Mouse (Mus musculus) small intestine, adult 2 months (tissue): ENCODE measurements around the gene Pkp4.

Experiments used
- CTCF ChIP-seq: fragments of 200-500 bp; IDR thresholded peaks from 2 replicates; pipeline ENCODE4 v1.5.1; 2012; ENCODE audit warnings: low read depth, mild to moderate bottlenecking, control low read depth, inconsistent platforms, low read length, moderate library complexity, mixed read lengths; ENCODE audit not compliant: insufficient replicate concordance, insufficient read length; ENCODE audit errors: extremely low read depth
- POLR2A ChIP-seq: fragments of 200-500 bp; IDR thresholded peaks from 2 replicates; pipeline ENCODE4 v1.6.1; 2012; ENCODE audit warnings: low read depth, mild to moderate bottlenecking, control low read depth, inconsistent platforms, low read length, moderate library complexity

DNA sequence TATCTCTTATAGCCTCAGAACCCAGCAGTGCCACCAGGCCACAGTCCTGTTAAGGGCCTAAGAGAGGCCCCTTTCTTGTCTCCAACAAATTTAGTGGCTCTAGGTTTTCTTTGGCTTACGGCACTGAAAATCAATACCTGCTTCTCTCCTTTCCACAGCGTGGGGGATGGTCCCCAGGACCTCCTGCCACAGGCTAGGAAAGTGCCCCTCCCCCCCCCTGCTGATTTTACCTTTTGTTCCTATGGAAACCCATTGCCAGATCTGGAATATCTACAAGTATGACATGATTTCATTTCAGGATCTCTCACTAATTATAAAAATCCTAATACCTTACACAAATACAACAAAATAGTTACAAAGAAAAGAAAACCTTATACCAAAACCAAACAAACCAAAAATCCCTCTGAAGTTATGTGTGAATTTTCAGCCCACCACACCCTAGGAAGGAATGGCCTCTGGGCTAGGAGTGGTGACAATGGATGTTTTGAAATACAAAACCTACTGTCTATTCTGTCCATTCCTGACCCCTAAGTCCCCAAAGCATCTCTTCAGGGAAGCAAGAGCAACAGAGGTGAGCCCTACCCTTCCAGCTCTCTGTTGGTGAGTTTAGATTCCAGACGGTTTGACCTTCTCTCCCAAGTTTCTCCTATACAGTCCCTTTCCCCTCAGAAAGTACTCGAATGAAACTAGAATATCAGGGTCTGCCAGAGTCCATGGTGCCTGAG is 224.7 kb downstream of the Pkp4 start:
- TF ChIP-seq POLR2A (no peak), CTCF (no peak)
